Mouse (Mus musculus): ENCODE data around the gene Mbnl1. TPM values are rescaled to one million over a fixed set of nuclear protein-coding genes. Genes with fewer than 3 reads are reported as not detected.

The Mbnl1 gene
- polyA plus RNA-seq, 1 experiment from 2014 or later, result 73.3 TPM

GRCm38 (mm10) chr3:60519337-60519736, 46.7 kb downstream of the Mbnl1 start:
- DNase-seq (no peak), ATAC-seq (no peak)
- no peak overlapping the region for H3K27ac ChIP-seq (ENCODE audit: low read depth)
- no peaks in the 10 kb centered on the region for H3K9me3 ChIP-seq (ENCODE audit: low read length)
- no peak overlapping the region for H3K4me3 ChIP-seq (ENCODE audit: low read depth, low read length)
- TF ChIP-seq EP300 (IDR thresholded peaks at IDR 0.05; ENCODE audit: low read depth) (no peak), CTCF (IDR thresholded peaks at IDR 0.05; ENCODE audit: low read depth) (no peak)
- no peak overlapping the region for H3K9ac ChIP-seq (replicated peaks)
- 43% methylated on average over 3 of the region's 3 CpGs for WGBS (ENCODE audit: insufficient replicate concordance)
- H3K4me1 ChIP-seq (ENCODE audit: insufficient read depth), result peaks cover 23% of the 10 kb centered on the region
- H3K4me2 ChIP-seq (ENCODE audit: low read depth, low read length), result no peak overlapping the region
- no peaks in the 10 kb centered on the region for H3K27me3 ChIP-seq (ENCODE audit: insufficient read depth, low read length)
- no peaks in the 10 kb centered on the region for H3K36me3 ChIP-seq (replicated peaks; ENCODE audit: insufficient read depth, low read length)

DNA sequence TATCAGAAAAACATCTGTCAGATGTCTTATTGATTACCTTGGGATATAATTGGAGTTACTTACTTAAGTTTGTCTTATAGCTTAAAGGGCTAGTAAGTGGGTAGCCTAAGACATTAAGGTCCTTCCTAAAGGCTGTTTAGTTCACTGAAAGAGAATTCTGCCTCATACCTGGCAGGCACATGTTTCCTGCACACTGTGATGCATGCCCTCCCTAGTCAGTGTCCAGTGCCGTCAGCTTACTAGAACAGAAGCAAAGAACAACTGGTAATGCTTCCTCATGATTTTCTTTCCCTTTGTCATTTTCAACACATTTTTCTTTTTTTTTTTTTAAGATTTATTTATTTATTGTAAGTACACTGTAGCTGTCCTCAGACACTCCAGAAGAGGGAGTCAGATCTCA, 51.5 kb downstream of the Mbnl1 start:
- no peak for TF ChIP-seq CTCF (IDR thresholded peaks at IDR 0.05; ENCODE audit: low read depth)
- TF ChIP-seq EP300 (IDR thresholded peaks at IDR 0.05; ENCODE audit: low read depth), result no peak
- peaks cover 6% of the 10 kb centered on the region for H3K36me3 ChIP-seq (replicated peaks; ENCODE audit: insufficient read depth, low read length)
- no peak overlapping the region for H3K9ac ChIP-seq (replicated peaks)
- DNase-seq (no peak), ATAC-seq (no peak)
- H3K27ac ChIP-seq (ENCODE audit: low read depth), result no peak overlapping the region
- H3K9me3 ChIP-seq (ENCODE audit: low read length), result no peaks in the 10 kb centered on the region
- H3K27me3 ChIP-seq (ENCODE audit: insufficient read depth, low read length), result no peaks in the 10 kb centered on the region
- no peak overlapping the region for H3K4me2 ChIP-seq (ENCODE audit: low read depth, low read length)
- H3K4me3 ChIP-seq (ENCODE audit: low read depth, low read length), result no peak overlapping the region
- H3K4me1 ChIP-seq (ENCODE audit: insufficient read depth), result peaks cover 29% of the 10 kb centered on the region
- 77% methylated on average over 1 of the region's 1 CpGs for WGBS (ENCODE audit: insufficient replicate concordance)

GRCm38 (mm10) chr3:60531286-60531685, 58.7 kb downstream of the Mbnl1 start:
- Histone ChIP-seq H3K4me2 (ENCODE audit: low read depth, low read length) (peak overlapping the region; percentile 51), H3K27ac (ENCODE audit: low read depth) (peak overlapping the region; percentile 72), H3K27me3 (ENCODE audit: insufficient read depth, low read length) (no peaks in the 10 kb centered on the region), H3K4me1 (ENCODE audit: insufficient read depth) (peaks cover 29% of the 10 kb centered on the region), H3K36me3 (replicated peaks; ENCODE audit: insufficient read depth, low read length) (peaks cover 11% of the 10 kb centered on the region), H3K4me3 (ENCODE audit: low read depth, low read length) (peak overlapping the region; percentile 27), H3K9ac (replicated peaks) (peak overlapping the region; percentile 32), H3K9me3 (ENCODE audit: low read length) (no peaks in the 10 kb centered on the region)
- 29% methylated on average over 5 of the region's 5 CpGs for WGBS (ENCODE audit: insufficient replicate concordance)
- no peak for DNase-seq
- ATAC-seq, result no peak
- TF ChIP-seq CTCF (IDR thresholded peaks at IDR 0.05; ENCODE audit: low read depth) (no peak), EP300 (IDR thresholded peaks at IDR 0.05; ENCODE audit: low read depth) (no peak)

- no peak overlapping the region; the same call in 1 of the 2 replicates for H3K4me3 ChIP-seq (ENCODE audit: low read depth, low read length)
- peak overlapping the region; percentile 72 for H3K27ac ChIP-seq (ENCODE audit: low read depth)
- H3K4me2 ChIP-seq (ENCODE audit: low read depth, low read length), result peak overlapping the region; percentile 51
- H3K9me3 ChIP-seq (ENCODE audit: low read length), result no peaks in the 10 kb centered on the region
- DNase-seq (no peak), ATAC-seq (no peak)
- H3K9ac ChIP-seq (replicated peaks), result no peak overlapping the region; the same call in 1 of the 2 replicates
- WGBS (ENCODE audit: insufficient replicate concordance), result 88% methylated on average over 2 of the region's 2 CpGs
- TF ChIP-seq EP300 (IDR thresholded peaks at IDR 0.05; ENCODE audit: low read depth), result no peak
- TF ChIP-seq CTCF (IDR thresholded peaks at IDR 0.05; ENCODE audit: low read depth), result no peak
- peaks cover 11% of the 10 kb centered on the region for H3K36me3 ChIP-seq (replicated peaks; ENCODE audit: insufficient read depth, low read length)
- H3K27me3 ChIP-seq (ENCODE audit: insufficient read depth, low read length), result no peaks in the 10 kb centered on the region
- peaks cover 24% of the 10 kb centered on the region for H3K4me1 ChIP-seq (ENCODE audit: insufficient read depth)
These were observed 59.2 kb downstream of the Mbnl1 start for GRCm38 (mm10) chr3:60531826-60532225.

GRCm38 (mm10) chr3:60535224-60535623, 62.6 kb downstream of the Mbnl1 start:
- Histone ChIP-seq H3K36me3 (replicated peaks; ENCODE audit: insufficient read depth, low read length) (no peaks in the 10 kb centered on the region), H3K9ac (replicated peaks) (no peak overlapping the region; the same call in 1 of the 2 replicates), H3K27ac (ENCODE audit: low read depth) (peak overlapping the region; percentile 39; the same call in 1 of the 2 replicates), H3K4me1 (ENCODE audit: insufficient read depth) (peaks cover 13% of the 10 kb centered on the region), H3K4me3 (ENCODE audit: low read depth, low read length) (no peak overlapping the region), H3K9me3 (ENCODE audit: low read length) (no peaks in the 10 kb centered on the region), H3K4me2 (ENCODE audit: low read depth, low read length) (no peak overlapping the region), H3K27me3 (ENCODE audit: insufficient read depth, low read length) (no peaks in the 10 kb centered on the region)
- DNase-seq, result no peak
- no peak for ATAC-seq
- WGBS (ENCODE audit: insufficient replicate concordance), result 42% methylated on average over 3 of the region's 3 CpGs
- TF ChIP-seq CTCF (IDR thresholded peaks at IDR 0.05; ENCODE audit: low read depth) (no peak), EP300 (IDR thresholded peaks at IDR 0.05; ENCODE audit: low read depth) (no peak)

DNA sequence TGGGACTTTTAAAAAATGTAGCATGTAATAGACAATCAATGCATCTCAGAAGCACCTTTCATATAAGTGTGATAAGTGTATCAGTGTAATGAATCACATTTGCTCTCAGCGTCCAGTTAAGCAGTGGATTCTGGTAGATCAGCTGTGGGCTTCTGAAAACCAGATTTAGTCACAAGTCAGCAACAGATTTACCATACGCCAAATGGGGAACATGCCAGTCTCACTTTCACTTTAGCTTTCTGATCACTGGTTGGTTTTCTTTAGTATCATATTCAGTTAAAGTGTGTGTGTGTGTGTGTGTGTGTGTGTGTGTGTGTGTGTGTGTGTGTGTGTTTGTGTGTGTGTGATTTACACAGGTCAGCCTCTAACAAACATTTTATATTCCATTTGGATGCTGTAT, 64.4 kb downstream of the Mbnl1 start:
- WGBS (ENCODE audit: insufficient replicate concordance), result 45% methylated on average over 2 of the region's 2 CpGs
- Histone ChIP-seq H3K9me3 (ENCODE audit: low read length) (no peaks in the 10 kb centered on the region), H3K4me2 (ENCODE audit: low read depth, low read length) (peak overlapping the region; percentile 33; the same call in 1 of the 2 replicates), H3K9ac (replicated peaks) (no peak overlapping the region), H3K36me3 (replicated peaks; ENCODE audit: insufficient read depth, low read length) (no peaks in the 10 kb centered on the region), H3K4me1 (ENCODE audit: insufficient read depth) (peaks cover 10% of the 10 kb centered on the region), H3K4me3 (ENCODE audit: low read depth, low read length) (no peak overlapping the region), H3K27ac (ENCODE audit: low read depth) (0 out of 2 replicates have a peak overlapping the region, but pooled peaks have one; percentile 24), H3K27me3 (ENCODE audit: insufficient read depth, low read length) (no peaks in the 10 kb centered on the region)
- DNase-seq (no peak), ATAC-seq (no peak)
- TF ChIP-seq EP300 (IDR thresholded peaks at IDR 0.05; ENCODE audit: low read depth) (no peak), CTCF (IDR thresholded peaks at IDR 0.05; ENCODE audit: low read depth) (no peak)
